Mouse (Mus musculus): ENCODE measurements at regions not wholly inside any gene's neighbourhood (a gene's known extent, or its start where the extent isn't known, plus 50 kb on each side); places are given as distances from the start of the nearest gene placed in this dataset.

- DNase-seq, result peak; percentile 62
Observed at GRCm38 (mm10) chr12:106191771-106192170, 181.7 kb downstream of the Vrk1 start.

DNA sequence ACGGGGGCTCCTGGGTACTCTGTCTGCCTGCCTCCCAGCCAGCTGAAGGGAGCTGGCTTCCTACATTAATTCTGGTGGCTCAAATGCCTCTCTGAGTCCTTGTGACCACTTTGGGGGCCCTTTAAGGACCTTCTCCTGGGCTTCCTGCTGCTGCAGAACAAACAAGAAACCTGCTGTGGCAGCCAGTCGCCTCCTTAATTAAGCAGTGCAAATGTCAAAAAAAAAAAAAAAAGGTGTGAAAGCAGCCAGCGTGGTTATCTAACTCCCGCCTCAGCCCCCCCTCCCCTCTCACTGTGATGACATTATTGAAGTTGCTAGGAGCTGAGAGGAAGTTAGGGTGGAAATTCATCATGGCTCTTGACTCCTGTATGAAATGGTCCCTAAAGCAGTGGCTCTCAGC lies 189.3 kb downstream of the Vrk1 start:
- DNase-seq, result no peak

DNA sequence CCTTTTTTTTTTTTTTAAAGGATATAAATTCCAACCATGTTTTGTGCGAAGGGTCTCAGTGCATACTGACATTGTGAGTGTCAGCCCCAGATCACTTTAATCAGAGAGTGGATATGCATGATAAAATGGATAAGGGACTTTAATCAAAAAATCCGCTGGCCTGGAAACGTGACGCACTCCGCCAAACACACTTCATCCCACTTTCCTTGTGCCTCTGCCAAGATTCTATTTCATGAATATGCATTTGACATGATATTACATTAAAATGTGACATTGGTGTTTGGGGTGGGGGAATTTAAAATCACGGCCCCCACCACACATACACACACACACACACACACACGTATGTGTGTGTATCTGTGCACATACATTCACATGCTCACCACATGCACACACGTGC lies 193.5 kb downstream of the Vrk1 start:
- no peak for DNase-seq

- DNase-seq, result no peak
Observed at GRCm38 (mm10) chr12:106210959-106211358, 200.9 kb downstream of the Vrk1 start.

- no peak for DNase-seq
Observed at GRCm38 (mm10) chr12:106211488-106211887, 201.5 kb downstream of the Vrk1 start.

- no peak for DNase-seq
Observed at GRCm38 (mm10) chr12:106212397-106212796, 202.4 kb downstream of the Vrk1 start.

DNA sequence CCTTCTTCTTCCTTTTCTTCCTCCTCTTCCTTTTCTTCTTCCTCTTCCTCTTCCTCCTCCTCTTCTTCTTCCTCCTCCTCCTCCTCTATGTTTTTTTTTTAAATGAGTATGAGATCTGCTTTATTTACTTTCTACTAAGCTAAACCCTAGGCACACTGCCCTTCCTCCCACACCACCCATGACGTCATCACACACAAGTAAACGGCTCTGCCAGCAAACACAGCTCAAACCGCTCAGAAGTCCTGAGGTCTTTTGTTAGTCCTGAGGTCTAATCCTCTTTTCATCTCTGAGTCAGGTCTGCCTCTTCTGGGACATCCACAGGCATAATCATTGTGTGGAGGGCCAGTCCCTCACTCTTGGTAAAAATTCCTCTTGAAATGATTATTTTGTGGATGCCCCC lies 210.0 kb downstream of the Vrk1 start:
- DNase-seq, result no peak

DNA sequence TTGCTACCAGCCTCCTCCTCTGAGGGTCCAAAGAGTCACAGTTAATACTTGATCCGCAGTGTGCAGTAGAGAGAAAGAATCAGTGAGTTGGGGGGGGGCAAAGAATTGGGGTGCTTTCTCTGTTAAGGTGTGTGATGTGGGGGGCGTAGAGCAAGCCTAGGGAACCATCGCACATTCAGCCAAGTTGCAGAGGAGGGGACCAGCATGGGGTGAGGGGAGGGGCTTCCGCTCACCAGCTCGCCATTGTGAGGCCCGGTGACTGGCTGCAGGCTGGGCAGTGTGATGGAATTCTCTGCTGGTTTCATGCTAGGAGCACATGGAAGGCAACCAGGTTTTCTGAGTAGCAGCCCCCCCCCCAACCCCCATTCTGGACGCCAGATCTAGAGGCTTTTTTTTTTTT lies 216.2 kb downstream of the Vrk1 start:
- no peak for DNase-seq

GRCm38 (mm10) chr12:106226776-106227562 lies 216.9 kb downstream of the Vrk1 start:
- no peak for DNase-seq

- DNase-seq, result no peak
Observed at GRCm38 (mm10) chr12:106227563-106227840, 217.5 kb downstream of the Vrk1 start.

- DNase-seq, result no peak
Observed at GRCm38 (mm10) chr12:106245178-106245840, 235.3 kb downstream of the Vrk1 start.

DNA sequence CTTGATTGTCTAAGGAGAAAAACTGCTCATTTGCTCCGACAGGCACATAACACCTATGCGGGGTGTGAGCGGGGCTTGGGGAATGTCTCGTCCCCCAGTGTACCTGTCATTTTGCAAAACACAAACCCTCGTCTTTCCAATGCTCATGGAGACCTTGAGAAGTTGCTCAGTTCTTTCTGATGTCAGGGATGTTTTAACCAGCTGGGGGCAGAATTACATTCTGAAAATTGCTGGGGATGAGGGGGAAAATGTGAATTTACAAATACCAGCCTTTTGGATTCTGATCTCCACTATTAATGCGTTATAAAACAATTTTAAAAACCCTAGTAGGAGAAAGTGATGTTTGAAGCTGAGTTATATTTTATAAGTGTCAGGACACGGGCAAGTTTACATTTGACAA lies 263.6 kb downstream of the Vrk1 start:
- DNase-seq, result no peak

GRCm38 (mm10) chr12:106277886-106278285 lies 267.9 kb downstream of the Vrk1 start:
- DNase-seq, result no peak

DNA sequence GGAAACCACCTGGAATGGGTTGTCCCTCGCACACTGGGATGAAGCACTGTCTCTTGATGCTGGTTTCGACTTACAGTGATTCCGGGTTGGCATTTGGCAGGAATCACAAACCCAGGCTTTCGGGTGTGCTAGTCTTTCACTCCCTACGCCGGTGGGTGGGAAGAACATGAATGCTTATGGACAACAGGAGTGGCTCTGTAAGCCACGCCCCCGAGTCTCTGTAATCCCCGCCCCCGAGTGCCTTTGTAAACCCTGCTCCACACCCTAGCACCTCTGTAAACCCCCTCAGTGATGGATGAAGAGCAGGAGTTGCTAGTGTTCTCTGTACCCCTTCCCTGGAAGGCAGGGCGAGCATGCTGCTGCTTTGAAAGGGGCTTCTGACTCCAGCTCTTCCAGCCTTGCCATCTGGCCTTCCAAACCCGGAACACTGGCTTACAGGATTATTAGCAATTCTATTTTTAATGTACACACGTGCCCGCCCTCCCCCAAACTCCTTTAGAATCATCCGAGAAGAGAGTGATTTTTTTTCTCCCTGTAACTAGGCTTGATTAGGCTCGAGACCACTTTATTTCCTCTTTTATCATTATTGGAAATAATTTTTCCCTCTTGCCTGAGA lies 272.6 kb downstream of the Vrk1 start:
- DNase-seq, result no peak

- DNase-seq, result no peak
Observed at GRCm38 (mm10) chr12:106284814-106285213, 274.8 kb downstream of the Vrk1 start.

DNA sequence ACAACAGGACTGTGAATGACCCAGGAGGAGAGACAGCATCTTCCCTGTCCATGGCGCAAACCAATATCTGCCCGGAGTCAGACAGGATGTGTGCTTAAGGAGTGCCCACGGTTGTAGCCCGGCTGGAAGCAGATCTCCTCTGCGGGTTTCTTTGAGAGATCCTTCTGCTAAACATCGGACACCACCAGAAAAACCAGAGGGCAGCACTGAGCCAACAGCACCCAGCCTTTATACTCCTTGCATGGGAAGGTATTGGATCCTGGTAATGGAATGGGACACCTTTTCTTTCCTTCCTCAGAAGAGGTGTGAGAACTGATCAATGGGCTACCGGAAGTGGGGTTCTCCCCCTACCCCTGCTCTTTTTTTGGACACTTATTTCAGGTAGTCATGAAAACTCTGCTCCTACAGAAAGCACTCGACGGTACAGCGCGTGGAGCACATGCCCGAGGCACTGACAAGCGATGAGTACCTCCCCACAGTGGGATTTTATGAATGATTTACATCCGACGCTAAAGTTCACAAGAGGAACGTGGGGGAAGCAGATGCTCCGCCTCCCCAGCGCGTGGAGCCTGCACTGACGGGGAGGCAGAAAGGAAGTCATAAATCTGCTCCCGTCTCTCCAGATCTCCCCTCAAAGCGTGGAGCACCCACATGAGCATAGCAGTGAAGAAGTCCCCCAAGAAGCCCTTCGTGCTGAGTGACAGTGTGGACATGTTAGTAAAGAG lies 278.9 kb downstream of the Vrk1 start:
- no peak for DNase-seq

DNA sequence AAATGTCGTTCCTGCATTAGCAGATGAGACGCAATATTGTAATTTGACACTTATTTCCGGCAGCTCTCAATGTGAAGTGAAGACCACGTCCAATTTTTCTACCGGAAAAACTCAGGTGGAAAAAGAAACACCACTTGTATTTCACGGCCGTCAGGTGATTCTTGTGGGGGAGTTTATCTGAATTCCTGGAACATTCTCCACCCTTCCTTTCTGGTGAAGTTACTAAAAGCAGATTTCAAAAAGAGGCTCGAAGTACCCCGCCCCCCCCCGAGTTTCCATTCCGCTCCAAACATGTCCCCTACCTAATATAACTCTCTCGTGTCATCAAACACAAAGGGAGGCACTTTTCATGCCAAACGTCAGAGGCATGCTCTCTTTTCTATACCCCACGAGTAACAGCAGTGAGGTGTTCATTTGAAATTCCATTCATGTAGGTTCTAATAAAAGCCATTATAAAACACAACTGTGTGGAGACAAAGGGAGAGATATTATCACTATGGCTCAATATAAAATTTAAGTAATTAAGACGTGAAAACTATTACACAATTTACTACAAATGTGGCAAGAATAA lies 281.5 kb downstream of the Vrk1 start:
- DNase-seq, result no peak

DNA sequence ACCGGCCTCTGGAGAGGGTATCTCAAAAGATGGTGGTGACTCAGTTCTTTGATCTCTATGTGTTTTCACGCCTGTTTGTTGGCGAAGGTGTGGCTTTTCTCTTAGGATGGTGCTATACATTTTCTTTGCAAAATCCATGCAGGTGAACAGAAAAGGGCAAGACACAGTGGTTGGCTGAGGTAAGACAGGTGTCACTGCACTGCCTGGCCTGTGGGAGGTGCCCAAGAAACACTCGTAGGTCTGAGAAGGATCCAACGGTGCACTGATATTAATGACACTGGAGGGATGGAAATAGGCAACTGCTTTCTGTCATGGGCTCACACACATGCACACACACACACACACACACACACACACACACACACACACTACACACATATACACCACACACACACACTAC lies 283.1 kb downstream of the Vrk1 start:
- no peak for DNase-seq

DNA sequence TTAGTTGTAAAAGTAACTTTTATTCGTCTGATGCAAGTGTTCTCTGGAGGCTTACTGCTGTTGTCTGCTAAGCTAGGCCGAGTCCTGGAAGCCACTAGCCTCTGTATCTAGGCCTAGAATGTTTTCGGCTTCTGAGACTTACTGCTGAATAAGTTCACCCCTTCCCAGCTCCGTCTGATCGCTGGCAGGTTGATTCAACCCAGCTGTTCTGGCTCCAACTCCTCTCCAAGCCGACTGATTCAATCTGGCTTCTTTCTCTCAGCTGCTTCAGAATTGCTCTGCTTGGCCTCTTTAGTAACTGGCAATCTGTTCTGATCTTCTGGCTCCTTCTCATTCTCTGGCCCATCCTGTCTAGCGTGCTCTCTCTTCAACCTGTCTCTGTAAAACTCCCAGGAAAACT lies 285.6 kb downstream of the Vrk1 start:
- no peak for DNase-seq

DNA sequence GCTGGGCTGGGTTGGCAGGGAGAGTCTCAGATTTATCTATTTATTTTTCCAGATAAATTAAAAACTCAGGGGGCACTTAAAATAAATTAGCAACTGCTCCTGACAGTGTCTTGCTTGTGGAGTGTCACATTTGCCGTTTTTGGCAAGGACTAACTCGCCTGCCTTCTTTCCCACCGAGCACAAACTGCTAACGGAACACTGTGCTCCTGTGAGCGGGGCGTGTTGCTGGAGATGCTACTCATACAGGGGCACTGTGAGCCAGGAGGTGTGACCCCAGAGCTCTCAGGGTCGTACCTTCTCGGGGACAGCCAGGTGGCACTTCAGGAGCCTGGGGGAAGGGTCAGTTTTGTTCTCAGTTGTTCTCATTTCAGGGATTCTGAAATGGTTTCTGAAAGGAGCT lies 292.6 kb downstream of the Vrk1 start:
- DNase-seq, result no peak

DNA sequence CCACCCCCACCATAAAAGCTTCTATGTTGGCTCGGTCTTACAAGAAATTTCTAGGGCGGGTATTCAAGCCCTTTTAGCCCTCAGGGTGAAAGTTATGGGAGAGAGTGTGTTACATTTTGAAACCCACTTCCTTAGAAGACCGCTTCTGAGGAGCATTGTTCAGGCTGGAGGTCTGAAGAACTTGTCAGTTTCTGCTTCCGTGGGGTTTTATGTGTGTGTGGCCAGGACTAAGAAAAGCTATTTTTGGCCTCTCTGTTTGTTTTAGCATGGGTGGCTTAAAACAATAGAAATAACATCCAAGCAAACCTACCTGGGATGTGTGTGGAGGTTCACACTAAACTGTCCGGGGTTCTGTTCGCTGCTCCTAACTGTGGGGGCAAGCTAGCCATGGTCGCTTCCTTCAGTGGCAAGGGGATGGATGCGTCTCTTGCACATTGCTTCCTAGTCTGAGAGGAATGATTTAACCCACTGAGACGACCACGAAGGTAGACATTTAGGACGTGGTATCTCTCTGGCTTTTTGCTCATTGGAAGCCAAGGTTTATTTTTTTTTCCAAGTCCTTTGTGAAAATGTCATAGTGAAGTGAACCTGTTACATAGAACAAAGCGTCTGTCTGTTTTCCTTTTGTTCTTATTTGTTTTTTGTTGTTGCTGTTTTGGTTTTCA lies 298.4 kb downstream of the Vrk1 start:
- no peak for DNase-seq

GRCm38 (mm10) chr12:106308956-106309610 lies 299.1 kb downstream of the Vrk1 start:
- no peak for DNase-seq

All from cerebellum, adult 8-10 months (tissue).